Mouse (Mus musculus): ENCODE results near the gene Sgca. TPM values are rescaled to one million over a fixed set of nuclear protein-coding genes. Genes with fewer than 3 reads are reported as not detected.
A peak's percentile ranks its signal among the peaks of the same experiment; 100 is the strongest.

Sgca gene
- polyA plus RNA-seq, 1 experiment from 2014 or later: not detected

DNA sequence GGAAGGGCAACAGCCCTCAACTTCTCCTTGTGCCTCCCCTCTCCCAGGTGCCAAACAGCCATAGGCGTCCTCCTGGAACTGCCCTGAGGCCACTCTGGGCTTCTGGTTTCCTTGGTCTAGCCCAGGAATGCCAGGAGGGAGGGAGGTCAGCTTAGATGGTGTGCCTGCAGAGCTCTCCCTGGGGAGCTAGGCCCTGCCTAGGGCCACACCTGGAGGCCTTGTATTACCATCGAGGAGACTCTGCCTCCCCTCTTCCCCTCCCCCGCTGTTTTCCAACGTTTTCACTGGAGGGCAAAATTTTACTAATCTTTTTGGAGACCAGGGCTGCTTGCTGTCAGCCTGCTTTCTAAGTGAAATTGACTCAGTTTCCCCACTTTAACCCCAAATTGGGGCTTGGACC is 29.9 kb upstream of the Sgca start:
- no peaks in the 10 kb centered on the region for H3K27me3 ChIP-seq (ENCODE audit: control insufficient read depth, insufficient read depth, low read length)
- 43% methylated on average over 4 of the region's 4 CpGs for WGBS
- no peak for DNase-seq (ENCODE audit: low spot score)

DNA sequence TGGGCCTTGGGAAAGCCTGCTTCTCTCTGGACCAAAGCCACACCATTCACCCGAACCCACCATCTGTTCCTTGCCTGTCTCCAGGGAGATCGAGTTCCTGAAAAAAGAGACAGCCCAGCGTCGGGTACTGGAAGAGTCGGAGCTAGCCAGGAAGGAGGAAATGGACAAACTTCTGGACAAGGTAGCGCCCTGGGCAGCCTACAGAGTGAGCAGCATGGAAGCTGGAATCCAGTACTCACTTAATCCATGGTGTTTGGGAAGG is 28.7 kb upstream of the Sgca start:
- H3K4me1 ChIP-seq (replicated peaks; ENCODE audit: control insufficient read depth, insufficient read depth, low read length): peaks cover 12% of the 10 kb centered on the region
- no peaks in the 10 kb centered on the region for H3K27me3 ChIP-seq (ENCODE audit: control insufficient read depth, insufficient read depth, low read length)
- 80% methylated on average over 6 of the region's 6 CpGs for WGBS
- no peaks in the 10 kb centered on the region for H3K9me3 ChIP-seq (ENCODE audit: control insufficient read depth, low read length)
- no peak overlapping the region for H3K4me2 ChIP-seq (ENCODE audit: low read depth, low read length, severe bottlenecking)
- no peak overlapping the region for H3K9ac ChIP-seq (ENCODE audit: low read length)
- H3K36me3 ChIP-seq (ENCODE audit: control insufficient read depth, insufficient read depth, low read length): peaks cover 13% of the 10 kb centered on the region; the same call in 1 of the 2 replicates
- no peak overlapping the region for H3K27ac ChIP-seq (ENCODE audit: low read depth, low read length)
- DNase-seq (ENCODE audit: low spot score) (no peak), ATAC-seq (replicated peaks; ENCODE audit: low FRiP score) (no peak)
- H3K4me3 ChIP-seq (ENCODE audit: low read depth, low read length): no peak overlapping the region

More for the DNA sequence above, 29.9 kb upstream of the Sgca start:
- Histone ChIP-seq H3K9ac (ENCODE audit: low read length) (peak overlapping the region; percentile 30), H3K36me3 (ENCODE audit: control insufficient read depth, insufficient read depth, low read length) (peaks cover 13% of the 10 kb centered on the region; the same call in 1 of the 2 replicates), H3K4me3 (ENCODE audit: low read depth, low read length) (no peak overlapping the region; the same call in 1 of the 2 replicates), H3K4me1 (replicated peaks; ENCODE audit: control insufficient read depth, insufficient read depth, low read length) (peaks cover 12% of the 10 kb centered on the region), H3K4me2 (ENCODE audit: low read depth, low read length, severe bottlenecking) (peak overlapping the region; percentile 85; the same call in 1 of the 2 replicates), H3K9me3 (ENCODE audit: control insufficient read depth, low read length) (no peaks in the 10 kb centered on the region), H3K27ac (ENCODE audit: low read depth, low read length) (no peak overlapping the region)
- ATAC-seq (replicated peaks; ENCODE audit: low FRiP score): no peak

DNA sequence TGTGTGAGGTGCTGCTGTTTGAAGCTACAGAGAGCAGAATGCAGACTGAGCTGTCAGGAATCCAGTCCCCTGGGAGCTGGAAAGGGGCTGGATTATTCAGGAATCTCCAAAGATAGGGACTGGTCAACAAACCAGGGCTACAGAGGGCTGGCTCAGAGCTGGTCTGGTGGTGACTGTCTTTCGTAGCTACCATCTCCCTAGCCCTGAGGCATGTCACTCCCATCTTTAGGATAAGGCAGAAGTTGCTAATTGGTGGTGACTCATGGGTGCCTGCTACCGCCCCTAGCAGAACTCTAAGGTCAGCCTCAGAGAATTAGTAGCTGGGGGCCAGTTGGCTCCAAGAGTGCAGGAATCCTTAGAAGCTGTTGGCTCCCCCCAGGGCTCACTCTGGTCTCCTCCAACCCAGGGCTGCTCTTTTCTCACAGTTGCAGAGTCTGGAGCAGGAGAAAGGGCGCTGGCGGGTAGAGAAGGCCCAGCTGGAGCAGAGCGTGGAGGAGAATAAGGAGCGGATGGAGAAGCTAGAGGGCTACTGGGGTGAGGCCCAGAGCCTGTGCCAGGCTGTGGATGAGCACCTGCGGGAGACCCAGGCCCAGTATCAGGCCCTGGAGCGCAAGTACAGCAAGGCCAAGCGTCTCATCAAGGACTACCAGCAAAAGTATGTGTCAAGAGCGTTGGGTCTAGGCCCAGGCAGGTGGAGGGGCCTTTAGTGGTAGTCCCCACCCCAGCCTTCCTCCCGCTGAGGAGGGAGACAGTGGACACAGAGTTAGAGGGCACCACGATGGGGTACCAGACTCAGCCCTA is 28.2 kb upstream of the Sgca start:
- Histone ChIP-seq H3K4me3 (ENCODE audit: low read depth, low read length) (no peak overlapping the region), H3K9me3 (ENCODE audit: control insufficient read depth, low read length) (no peaks in the 10 kb centered on the region), H3K27me3 (ENCODE audit: control insufficient read depth, insufficient read depth, low read length) (no peaks in the 10 kb centered on the region), H3K27ac (ENCODE audit: low read depth, low read length) (no peak overlapping the region), H3K36me3 (ENCODE audit: control insufficient read depth, insufficient read depth, low read length) (peaks cover 13% of the 10 kb centered on the region; the same call in 1 of the 2 replicates), H3K4me2 (ENCODE audit: low read depth, low read length, severe bottlenecking) (no peak overlapping the region), H3K9ac (ENCODE audit: low read length) (no peak overlapping the region), H3K4me1 (replicated peaks; ENCODE audit: control insufficient read depth, insufficient read depth, low read length) (peaks cover 11% of the 10 kb centered on the region)
- 88% methylated on average over 12 of the region's 12 CpGs for WGBS
- DNase-seq (ENCODE audit: low spot score) (no peak), ATAC-seq (replicated peaks; ENCODE audit: low FRiP score) (no peak)

DNA sequence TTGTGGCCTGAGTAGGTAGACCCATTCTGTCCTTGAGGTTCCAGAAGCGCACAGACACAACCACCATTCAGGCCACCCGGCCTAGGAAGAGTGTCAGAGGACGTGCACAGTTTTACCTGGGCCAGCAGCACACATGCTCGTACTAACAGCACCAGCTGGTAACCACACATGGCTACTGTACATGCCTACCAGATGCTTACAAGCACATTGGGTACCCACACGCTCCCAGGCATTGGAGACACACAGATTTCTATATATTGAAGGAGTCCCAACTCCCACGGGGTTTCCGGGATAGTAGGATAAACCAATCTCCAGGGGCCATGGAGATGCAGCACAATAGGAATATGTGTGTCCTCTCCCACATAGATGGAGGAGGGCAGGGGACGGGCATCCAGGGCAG is 26.6 kb upstream of the Sgca start:
- Histone ChIP-seq H3K4me2 (ENCODE audit: low read depth, low read length, severe bottlenecking) (no peak overlapping the region), H3K4me3 (ENCODE audit: low read depth, low read length) (no peak overlapping the region), H3K27me3 (ENCODE audit: control insufficient read depth, insufficient read depth, low read length) (no peaks in the 10 kb centered on the region), H3K4me1 (replicated peaks; ENCODE audit: control insufficient read depth, insufficient read depth, low read length) (peaks cover 4% of the 10 kb centered on the region; the same call in 1 of the 2 replicates), H3K9me3 (ENCODE audit: control insufficient read depth, low read length) (no peaks in the 10 kb centered on the region), H3K36me3 (ENCODE audit: control insufficient read depth, insufficient read depth, low read length) (peaks cover 13% of the 10 kb centered on the region; the same call in 1 of the 2 replicates), H3K27ac (ENCODE audit: low read depth, low read length) (no peak overlapping the region), H3K9ac (ENCODE audit: low read length) (no peak overlapping the region)
- ATAC-seq (replicated peaks; ENCODE audit: low FRiP score) (no peak), DNase-seq (ENCODE audit: low spot score) (no peak)
- over 99% methylated on average over 8 of the region's 8 CpGs for WGBS

DNA sequence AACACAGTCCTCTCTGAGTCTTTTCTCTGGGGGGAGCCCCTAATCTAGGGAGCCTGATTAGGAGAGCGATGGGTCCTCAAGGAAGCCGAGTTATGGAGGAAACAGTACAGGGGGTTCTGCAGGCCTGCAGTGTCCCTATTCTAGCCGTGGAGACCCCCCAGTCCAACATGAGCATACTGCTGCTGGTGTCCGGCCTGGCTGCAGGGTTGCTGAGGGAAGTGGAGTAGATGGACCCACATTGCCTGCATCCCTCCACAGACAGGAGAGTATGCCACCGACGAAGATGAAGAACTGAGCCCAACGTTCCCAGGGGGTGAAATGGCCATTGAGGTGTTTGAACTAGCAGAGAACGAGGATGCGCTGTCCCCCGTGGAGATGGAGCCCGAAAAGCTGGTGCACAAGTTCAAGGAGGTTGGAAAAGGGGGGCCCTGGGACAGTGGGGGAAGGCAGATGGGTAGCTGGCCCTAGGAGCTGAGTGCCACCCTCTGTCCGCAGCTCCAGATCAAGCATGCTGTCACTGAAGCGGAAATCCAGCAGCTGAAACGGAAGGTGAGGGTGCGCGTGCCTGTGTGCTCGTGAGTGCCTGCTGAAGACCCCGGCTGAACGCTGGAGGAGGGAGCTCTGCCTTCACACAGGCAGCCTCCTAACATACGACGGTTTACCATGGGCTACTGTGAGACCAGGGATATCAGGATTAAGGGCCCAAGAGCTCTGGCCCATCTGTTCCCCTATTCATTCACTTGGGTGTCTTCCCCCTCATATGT is 25.6 kb upstream of the Sgca start:
- peaks cover 14% of the 10 kb centered on the region; the same call in 1 of the 2 replicates for H3K36me3 ChIP-seq (ENCODE audit: control insufficient read depth, insufficient read depth, low read length)

DNA sequence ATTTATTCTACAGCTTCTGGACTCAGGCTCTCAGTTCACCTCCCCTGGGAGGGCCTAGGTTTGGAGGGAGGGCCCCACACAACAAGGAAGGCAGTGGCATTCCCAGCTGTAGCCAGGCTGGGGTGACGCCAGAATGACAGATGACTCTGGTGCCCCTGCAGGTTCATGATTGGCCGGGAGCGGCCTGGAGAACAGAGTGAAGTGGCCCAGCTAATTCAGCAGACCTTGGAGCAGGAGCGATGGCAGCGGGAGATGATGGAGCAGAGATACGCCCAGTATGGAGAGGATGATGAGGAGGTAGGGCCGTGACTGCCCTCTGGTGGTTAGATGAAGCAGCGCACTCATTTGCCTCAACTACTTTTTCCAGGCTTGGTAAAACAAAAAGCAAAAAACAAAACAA is 24.9 kb upstream of the Sgca start:
- H3K4me2 ChIP-seq (ENCODE audit: low read depth, low read length, severe bottlenecking): no peak overlapping the region
- no peak overlapping the region for H3K27ac ChIP-seq (ENCODE audit: low read depth, low read length)
- no peak overlapping the region for H3K9ac ChIP-seq (ENCODE audit: low read length)
- H3K4me1 ChIP-seq (replicated peaks; ENCODE audit: control insufficient read depth, insufficient read depth, low read length): peaks cover 4% of the 10 kb centered on the region; the same call in 1 of the 2 replicates
- ATAC-seq (replicated peaks; ENCODE audit: low FRiP score): peak; percentile 70
- no peaks in the 10 kb centered on the region for H3K27me3 ChIP-seq (ENCODE audit: control insufficient read depth, insufficient read depth, low read length)
- DNase-seq (ENCODE audit: low spot score): peak; percentile 82
- 1% methylated on average over 8 of the region's 8 CpGs for WGBS
- H3K36me3 ChIP-seq (ENCODE audit: control insufficient read depth, insufficient read depth, low read length): peaks cover 19% of the 10 kb centered on the region; the same call in 1 of the 2 replicates
- no peak overlapping the region for H3K4me3 ChIP-seq (ENCODE audit: low read depth, low read length)
- no peaks in the 10 kb centered on the region for H3K9me3 ChIP-seq (ENCODE audit: control insufficient read depth, low read length)

More for the DNA sequence above, 25.6 kb upstream of the Sgca start:
- H3K9me3 ChIP-seq (ENCODE audit: control insufficient read depth, low read length): no peaks in the 10 kb centered on the region
- ATAC-seq (replicated peaks; ENCODE audit: low FRiP score) (no peak), DNase-seq (ENCODE audit: low spot score) (peak; percentile 49)
- H3K4me2 ChIP-seq (ENCODE audit: low read depth, low read length, severe bottlenecking): no peak overlapping the region
- WGBS: 86% methylated on average over 21 of the region's 21 CpGs
- peaks cover 4% of the 10 kb centered on the region; the same call in 1 of the 2 replicates for H3K4me1 ChIP-seq (replicated peaks; ENCODE audit: control insufficient read depth, insufficient read depth, low read length)
- no peak overlapping the region for H3K9ac ChIP-seq (ENCODE audit: low read length)
- no peak overlapping the region for H3K4me3 ChIP-seq (ENCODE audit: low read depth, low read length)
- no peaks in the 10 kb centered on the region for H3K27me3 ChIP-seq (ENCODE audit: control insufficient read depth, insufficient read depth, low read length)
- no peak overlapping the region for H3K27ac ChIP-seq (ENCODE audit: low read depth, low read length)

DNA sequence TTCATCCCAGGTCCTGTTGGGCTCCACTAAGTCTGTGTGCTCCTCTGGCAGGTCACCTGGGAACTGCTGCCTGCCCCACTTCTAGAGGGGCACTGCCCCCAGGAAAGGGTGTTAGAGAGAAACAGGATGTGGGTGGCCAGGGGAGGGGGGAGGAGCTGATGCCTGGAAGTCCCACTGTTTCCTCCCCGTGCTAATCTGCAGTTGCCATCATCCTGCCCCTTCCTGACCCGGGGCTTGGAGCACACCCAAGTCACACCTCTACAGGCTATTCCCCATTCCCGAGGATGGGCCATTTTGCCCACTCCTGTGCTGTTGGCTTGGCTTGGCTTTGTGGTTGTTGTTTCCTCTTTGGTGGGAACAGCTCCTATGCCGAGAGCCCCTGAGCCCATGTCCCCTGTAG is 24.4 kb upstream of the Sgca start:
- peaks cover 5% of the 10 kb centered on the region; the same call in 1 of the 2 replicates for H3K4me1 ChIP-seq (replicated peaks; ENCODE audit: control insufficient read depth, insufficient read depth, low read length)
- no peaks in the 10 kb centered on the region for H3K9me3 ChIP-seq (ENCODE audit: control insufficient read depth, low read length)
- WGBS: 70% methylated on average over 4 of the region's 4 CpGs
- H3K9ac ChIP-seq (ENCODE audit: low read length): no peak overlapping the region; the same call in 1 of the 2 replicates
- H3K4me2 ChIP-seq (ENCODE audit: low read depth, low read length, severe bottlenecking): no peak overlapping the region
- no peaks in the 10 kb centered on the region for H3K27me3 ChIP-seq (ENCODE audit: control insufficient read depth, insufficient read depth, low read length)
- ATAC-seq (replicated peaks; ENCODE audit: low FRiP score): peak; percentile 9; the same call in 1 of the 2 replicates
- H3K36me3 ChIP-seq (ENCODE audit: control insufficient read depth, insufficient read depth, low read length): peaks cover 19% of the 10 kb centered on the region; the same call in 1 of the 2 replicates
- DNase-seq (ENCODE audit: low spot score): peak; percentile 58
- H3K27ac ChIP-seq (ENCODE audit: low read depth, low read length): no peak overlapping the region
- H3K4me3 ChIP-seq (ENCODE audit: low read depth, low read length): no peak overlapping the region

DNA sequence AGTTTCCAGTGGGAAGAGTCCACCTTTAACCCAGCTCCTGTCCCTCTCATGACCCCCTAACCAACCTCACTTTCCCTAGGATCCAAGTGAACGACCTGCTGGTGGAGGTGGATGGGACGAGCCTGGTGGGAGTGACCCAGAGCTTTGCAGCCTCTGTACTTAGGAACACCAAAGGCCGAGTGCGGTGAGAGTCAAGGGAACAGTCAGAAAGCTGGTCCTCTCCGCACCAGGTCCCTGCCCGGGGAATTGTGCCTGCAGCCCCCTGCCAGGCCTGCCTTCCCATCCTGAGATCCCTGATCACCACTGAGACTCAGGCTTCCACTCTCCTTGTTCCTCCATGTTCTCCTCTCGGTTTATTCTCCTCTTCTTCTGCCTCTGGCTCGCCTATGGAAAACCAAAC is 24.0 kb upstream of the Sgca start:
- Histone ChIP-seq H3K9me3 (ENCODE audit: control insufficient read depth, low read length) (no peaks in the 10 kb centered on the region), H3K4me1 (replicated peaks; ENCODE audit: control insufficient read depth, insufficient read depth, low read length) (peaks cover 8% of the 10 kb centered on the region; the same call in 1 of the 2 replicates), H3K4me3 (ENCODE audit: low read depth, low read length) (no peak overlapping the region), H3K27me3 (ENCODE audit: control insufficient read depth, insufficient read depth, low read length) (no peaks in the 10 kb centered on the region), H3K9ac (ENCODE audit: low read length) (no peak overlapping the region; the same call in 1 of the 2 replicates), H3K4me2 (ENCODE audit: low read depth, low read length, severe bottlenecking) (no peak overlapping the region), H3K27ac (ENCODE audit: low read depth, low read length) (no peak overlapping the region), H3K36me3 (ENCODE audit: control insufficient read depth, insufficient read depth, low read length) (peaks cover 17% of the 10 kb centered on the region; the same call in 1 of the 2 replicates)
- WGBS: 81% methylated on average over 8 of the region's 8 CpGs
- ATAC-seq (replicated peaks; ENCODE audit: low FRiP score): no peak
- peak; percentile 46 for DNase-seq (ENCODE audit: low spot score)
